Mouse (Mus musculus): ENCODE results near the gene March9. TPM values are rescaled to one million over a fixed set of nuclear protein-coding genes. Genes with fewer than 3 reads are reported as not detected.

March9 gene
- polyA plus RNA-seq, 1 experiment from 2014 or later: 8.8 TPM

Other genes with a start within 250 kb of the March9 start
- 10.0 and 10.6 TPM in 2 replicates for gene Atp23, start 158.8 kb downstream of the March9 start, polyA plus RNA-seq (2014; fragmentation: Nextera tagmentation; extraction: Ambion mirVana)
- 30.2 and 34.5 TPM in 2 replicates for gene Ctdsp2, start 81.5 kb downstream of the March9 start, polyA plus RNA-seq (2014; fragmentation: Nextera tagmentation; extraction: Ambion mirVana)
- gene Avil, start 59.5 kb downstream of the March9 start, polyA plus RNA-seq (2014; fragmentation: Nextera tagmentation; extraction: Ambion mirVana): 0.07 and 0.70 TPM in 2 replicates
- 64.4 and 65.4 TPM in 2 replicates for gene Tsfm, start 29.3 kb downstream of the March9 start, polyA plus RNA-seq (2014; fragmentation: Nextera tagmentation; extraction: Ambion mirVana)
- 21.4 and 22.3 TPM in 2 replicates for gene Mettl1, start 18.8 kb downstream of the March9 start, polyA plus RNA-seq (2014; fragmentation: Nextera tagmentation; extraction: Ambion mirVana)
- gene Eef1akmt3, start 18.7 kb downstream of the March9 start, polyA plus RNA-seq (2014; fragmentation: Nextera tagmentation; extraction: Ambion mirVana): 0.06 TPM in 1 of 2 replicates, not detected in the other
- 0.09 TPM in 1 of 2 replicates, not detected in the other for gene Cyp27b1, start 11.9 kb downstream of the March9 start, polyA plus RNA-seq (2014; fragmentation: Nextera tagmentation; extraction: Ambion mirVana)
- 1,959 and 2,468 TPM in 2 replicates for gene Cdk4, start 3.4 kb upstream of the March9 start, polyA plus RNA-seq (2014; fragmentation: Nextera tagmentation; extraction: Ambion mirVana)
- 36.7 and 44.5 TPM in 2 replicates for gene Tspan31, start 10.1 kb upstream of the March9 start, polyA plus RNA-seq (2014; fragmentation: Nextera tagmentation; extraction: Ambion mirVana)
- 3.9 and 4.7 TPM in 2 replicates for gene Agap2, start 15.1 kb upstream of the March9 start, polyA plus RNA-seq (2014; fragmentation: Nextera tagmentation; extraction: Ambion mirVana)
- gene Os9, start 60.9 kb upstream of the March9 start, polyA plus RNA-seq (2014; fragmentation: Nextera tagmentation; extraction: Ambion mirVana): 53.0 and 66.3 TPM in 2 replicates
- gene B4galnt1, start 105.0 kb upstream of the March9 start, polyA plus RNA-seq (2014; fragmentation: Nextera tagmentation; extraction: Ambion mirVana): 30.7 and 46.8 TPM in 2 replicates
- gene Slc26a10, start 120.5 kb upstream of the March9 start, polyA plus RNA-seq (2014; fragmentation: Nextera tagmentation; extraction: Ambion mirVana): 0.69 and 0.95 TPM in 2 replicates
- gene Arhgef25, start 129.9 kb upstream of the March9 start, polyA plus RNA-seq (2014; fragmentation: Nextera tagmentation; extraction: Ambion mirVana): 21.4 and 22.9 TPM in 2 replicates
- gene Dtx3, start 135.5 kb upstream of the March9 start, polyA plus RNA-seq (2014; fragmentation: Nextera tagmentation; extraction: Ambion mirVana): 148 and 187 TPM in 2 replicates
- gene Pip4k2c, start 151.4 kb upstream of the March9 start, polyA plus RNA-seq (2014; fragmentation: Nextera tagmentation; extraction: Ambion mirVana): 15.3 and 17.4 TPM in 2 replicates
- gene Kif5a, start 203.2 kb upstream of the March9 start, polyA plus RNA-seq (2014; fragmentation: Nextera tagmentation; extraction: Ambion mirVana): 47.6 and 68.8 TPM in 2 replicates
- 286 and 300 TPM in 2 replicates for gene Dctn2, start 206.2 kb upstream of the March9 start, polyA plus RNA-seq (2014; fragmentation: Nextera tagmentation; extraction: Ambion mirVana)
- 8.4 and 11.2 TPM in 2 replicates for gene Mbd6, start 228.8 kb upstream of the March9 start, polyA plus RNA-seq (2014; fragmentation: Nextera tagmentation; extraction: Ambion mirVana)